Mouse (Mus musculus) heart, adult 2 months (tissue): ENCODE measurements around the gene Wif1.

Experiments
- CTCF ChIP-seq: fragments of 200-600 bp; IDR thresholded peaks from 2 replicates; pipeline ENCODE4 v1.8.1; 2022; ENCODE audit warnings: antibody characterized with exemption, mild to moderate bottlenecking, moderate library complexity
- EP300 ChIP-seq: fragments of 200-500 bp; IDR thresholded peaks from 2 replicates; pipeline ENCODE4 v1.6.1; 2011; ENCODE audit warnings: low read depth, low read length, control low read depth; ENCODE audit not compliant: insufficient read depth
- POLR2A ChIP-seq: fragments of 200-500 bp; IDR thresholded peaks from 2 replicates; pipeline ENCODE4 v1.6.1; 2011; ENCODE audit warnings: mild to moderate bottlenecking, low read depth, low read length, control low read depth; ENCODE audit not compliant: insufficient read depth

DNA sequence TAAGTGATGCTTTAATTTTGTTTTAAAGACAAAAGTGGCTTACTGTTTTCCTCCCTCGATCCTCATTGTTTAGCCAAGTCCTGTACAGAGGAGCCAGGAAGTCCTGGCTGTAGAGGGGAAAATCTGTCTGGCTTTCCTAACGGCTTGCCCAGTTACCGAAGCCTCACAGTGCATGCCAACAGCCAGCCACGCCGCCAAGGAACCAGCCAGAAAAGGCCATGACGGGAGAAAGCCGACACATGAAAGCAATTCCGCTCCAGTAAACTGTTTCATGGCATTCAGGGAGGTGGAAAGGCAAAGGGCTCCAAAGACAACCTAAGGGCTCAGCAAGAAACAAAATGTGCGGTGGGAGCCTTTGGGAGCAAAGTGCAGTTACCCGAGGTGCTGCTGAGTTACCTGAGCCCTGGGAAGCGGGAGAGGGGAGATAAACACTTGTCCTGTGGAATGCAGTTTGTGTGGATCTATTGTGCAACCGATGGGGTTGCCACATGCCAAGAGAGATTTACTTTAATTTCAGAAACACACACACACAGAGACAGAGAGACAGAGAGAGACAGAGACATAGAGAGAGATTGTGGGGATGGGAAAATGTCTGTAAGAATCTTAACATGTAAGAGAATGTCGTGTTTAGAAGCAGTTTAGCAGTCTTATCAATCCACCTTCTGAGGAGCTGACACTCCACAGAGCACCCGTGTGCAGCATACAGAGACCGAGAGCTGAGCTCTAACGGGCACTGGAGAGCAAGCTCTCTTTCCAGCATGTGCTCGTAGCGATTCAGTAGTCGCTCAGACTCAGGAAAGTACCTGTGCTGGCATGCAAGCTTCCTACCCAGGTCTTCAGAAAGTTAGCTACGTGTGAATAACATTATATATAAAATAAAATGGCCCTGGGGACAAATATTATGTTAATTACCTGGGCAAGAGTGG lies 95.5 kb downstream of the Wif1 start:
- TF ChIP-seq CTCF = no peak
- TF ChIP-seq POLR2A = no peak
- TF ChIP-seq EP300 = no peak
